Mouse (Mus musculus) ES-Bruce4 (cell line): ENCODE measurements around the gene Ccser1.

Experiments
- CTCF ChIP-seq: IDR thresholded peaks from one replicate; pipeline ENCODE4 v1.8.1; 2011; ENCODE audit warnings: low read depth, low read length
- EP300 ChIP-seq: IDR thresholded peaks from 2 replicates; pipeline ENCODE4 v1.6.1; 2011; ENCODE audit warnings: low read depth, low read length; ENCODE audit not compliant: insufficient read depth
- POLR2A ChIP-seq: IDR thresholded peaks from one replicate; pipeline ENCODE4 v1.8.1; 2011; ENCODE audit warnings: low read length; ENCODE audit not compliant: insufficient read depth

DNA sequence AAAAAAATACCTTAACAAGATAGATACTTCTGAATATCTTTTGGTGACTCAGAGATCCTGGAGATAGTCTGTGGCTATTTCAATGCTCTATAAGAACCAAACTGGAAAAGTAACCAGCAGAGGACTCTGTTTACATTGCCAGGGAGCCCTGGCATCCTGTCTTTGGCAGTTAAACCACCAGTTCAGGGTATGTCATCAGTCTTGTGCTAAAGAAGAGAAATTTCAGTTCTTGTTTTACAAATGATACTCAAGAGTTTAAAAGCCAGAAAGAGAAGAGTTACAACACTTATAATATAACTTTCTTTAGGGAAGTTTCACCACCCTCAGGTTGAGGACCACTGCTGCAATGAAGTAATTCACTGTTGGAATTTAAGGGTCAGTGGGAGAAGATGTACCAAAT, 258.0 kb downstream of the Ccser1 start:
- TF ChIP-seq POLR2A: no peak
- TF ChIP-seq CTCF: no peak
- TF ChIP-seq EP300: no peak
